Mouse (Mus musculus) urinary bladder, adult 18-20 months (tissue): Measurements from ENCODE around the gene Porcn.

Source experiments
- DNase-seq, 2 experiments: peaks; one replicate each; pipeline ENCODE4 v3.0.0; 2022; ENCODE audit warnings: low spot score in 2 of 2, mixed read lengths in 2 of 2

Porcn gene

GRCm38 (mm10) chrX:8206694-8207197 is 421 bp upstream of the Porcn start:
- no peak for DNase-seq

GRCm38 (mm10) chrX:8205551-8205950 is 774 bp downstream of the Porcn start:
- DNase-seq, result no peak

- no peak for DNase-seq
Observed at GRCm38 (mm10) chrX:8205088-8205487, 1.2 kb downstream of the Porcn start.

GRCm38 (mm10) chrX:8204076-8204475 is 2.2 kb downstream of the Porcn start:
- no peak for DNase-seq

GRCm38 (mm10) chrX:8203105-8203504 is 3.2 kb downstream of the Porcn start:
- no peak for DNase-seq

- no peak for DNase-seq
Observed at GRCm38 (mm10) chrX:8193419-8193723, 13.0 kb downstream of the Porcn start, which contains the start of gene Ebp. TSS of gene Ebp (minus strand) at chrX:8193512.

- peak; percentile 48 to 65 for DNase-seq
Observed at GRCm38 (mm10) chrX:8192640-8193418, 13.5 kb downstream of the Porcn start.

- no peak for DNase-seq
Observed at GRCm38 (mm10) chrX:8192126-8192639, 14.1 kb downstream of the Porcn start.

- no peak for DNase-seq
Observed at GRCm38 (mm10) chrX:8182871-8183540, 23.3 kb downstream of the Porcn start.

- DNase-seq, result no peak
Observed at GRCm38 (mm10) chrX:8179646-8180045, 26.7 kb downstream of the Porcn start.

GRCm38 (mm10) chrX:8178871-8179270 is 27.5 kb downstream of the Porcn start:
- no peak for DNase-seq

GRCm38 (mm10) chrX:8175504-8176385 is 30.6 kb downstream of the Porcn start, which contains the start of gene Tbc1d25:
TSS of gene Tbc1d25 (minus strand) at chrX:8176181.
- DNase-seq, result peak; percentile 58 to 83

- DNase-seq, result no peak
Observed at GRCm38 (mm10) chrX:8175169-8175503, 31.2 kb downstream of the Porcn start.

GRCm38 (mm10) chrX:8167716-8168647 is 38.3 kb downstream of the Porcn start:
- no peak for DNase-seq

- DNase-seq, result no peak
Observed at GRCm38 (mm10) chrX:8164471-8164870, 41.9 kb downstream of the Porcn start.

- no peak for DNase-seq
Observed at GRCm38 (mm10) chrX:8163076-8163475, 43.2 kb downstream of the Porcn start.

GRCm38 (mm10) chrX:8145153-8145991 is 61.0 kb downstream of the Porcn start, which contains the start of gene Rbm3:
TSS of gene Rbm3 (minus strand) at chrX:8145880.
- DNase-seq, result peak; percentile 59 to 82
